Mouse (Mus musculus) CH12F3 (cell line): ENCODE measurements around the gene Ppp1r3g.

Experiments
- in situ Hi-C: fragments of 300-500 bp; cut with MboI; formaldehyde crosslinking; loops from 2 replicates; pipeline ENCODE4 v1.14.3; 2020; ENCODE audit warnings: low sequenced_read_pairs

The Ppp1r3g gene

GRCm38 (mm10) chr13:35994067-35994466 is 35.4 kb downstream of the Ppp1r3g start:
- in situ Hi-C loops: no loop called here

- in situ Hi-C loops: no loop called here
Measured at GRCm38 (mm10) chr13:35995231-35995630, 36.6 kb downstream of the Ppp1r3g start.

- in situ Hi-C loops: no loop called here
Measured at GRCm38 (mm10) chr13:35995696-35996426, 37.2 kb downstream of the Ppp1r3g start.

GRCm38 (mm10) chr13:35997606-35998005 is 39.0 kb downstream of the Ppp1r3g start:
- in situ Hi-C loops: no loop called here

GRCm38 (mm10) chr13:36000798-36001197 is 42.2 kb downstream of the Ppp1r3g start:
- in situ Hi-C loops: no loop called here

GRCm38 (mm10) chr13:36009981-36010380 is 51.3 kb downstream of the Ppp1r3g start:
- in situ Hi-C loops: no loop called here

- in situ Hi-C loops: no loop called here
Measured at GRCm38 (mm10) chr13:36015636-36016035, 57.0 kb downstream of the Ppp1r3g start.

- in situ Hi-C loops: no loop called here
Measured at GRCm38 (mm10) chr13:36018017-36018416, 59.4 kb downstream of the Ppp1r3g start.

- in situ Hi-C loops: loop anchor here (10.0 kb wide), 1 partner anchor 1295 kb away; no protein-coding TSS in a partner anchor
Measured at GRCm38 (mm10) chr13:36019309-36020274, 61.0 kb downstream of the Ppp1r3g start.
